Mouse (Mus musculus) MEL (cell line): Measurements from ENCODE around the gene Cab39.

Experiments used
- CHD1 ChIP-seq: IDR thresholded peaks from 2 replicates; pipeline ENCODE4 v1.6.1; 2012; ENCODE audit warnings: low read depth, mild to moderate bottlenecking, inconsistent platforms, low read length, improper control_type of control experiment
- CTCF ChIP-seq, 3 experiments: IDR thresholded peaks in 2 of 3; conservative IDR thresholded peaks in 1 of 3; 2 replicates each; pipeline ENCODE4 v1.5.1; 2011 to 2012; ENCODE audit warnings: low read length in 3 of 3, low read depth in 2 of 3, mild to moderate bottlenecking in 2 of 3, improper control_type of control experiment in 1 of 3, inconsistent platforms in 1 of 3, mixed read lengths in 1 of 3, moderate library complexity in 1 of 3; ENCODE audit not compliant: control insufficient read depth in 1 of 3, insufficient read depth in 1 of 3, poor library complexity in 1 of 3, severe bottlenecking in 1 of 3
- NELFE ChIP-seq: IDR thresholded peaks from 2 replicates; pipeline ENCODE4 v1.6.1; 2011; ENCODE audit warnings: low read depth, low read length, improper control_type of control experiment
- POLR2AphosphoS5 ChIP-seq: IDR thresholded peaks from 2 replicates; pipeline ENCODE4 v1.6.1; 2012; ENCODE audit warnings: low read depth, borderline replicate concordance, mild to moderate bottlenecking, inconsistent platforms, low read length, moderate library complexity, mixed read lengths
- TBP ChIP-seq: IDR thresholded peaks from 2 replicates; pipeline ENCODE4 v1.8.0; 2011; ENCODE audit warnings: low read depth, low read length, improper control_type of control experiment

- TF ChIP-seq CTCF (IDR thresholded peaks at IDR 0.05 in 2 of 3, conservative IDR thresholded peaks at IDR 0.05 in 1 of 3; ENCODE audit: control insufficient read depth in 1 of 3, insufficient read depth in 1 of 3, low read depth in 2 of 3, low read length in 3 of 3, poor library complexity in 1 of 3, severe bottlenecking in 1 of 3) (no peak), NELFE (no peak), CHD1 (no peak), POLR2AphosphoS5 (no peak), TBP (no peak)
These were observed 57.6 kb downstream of the Cab39 start for GRCm38 (mm10) chr1:85850851-85851250.
